Mouse (Mus musculus): ENCODE data around the gene Tom1. TPM values are rescaled to one million over a fixed set of nuclear protein-coding genes. Genes with fewer than 3 reads are reported as not detected.

The Tom1 gene
- total RNA-seq, 2 experiments from 2014 or later: 45.9 to 49.7 TPM

- intact Hi-C loops (cut with DNase I): no loop called here
- no peak for TF ChIP-seq CTCF (IDR thresholded peaks at IDR 0.05)
- DNase-seq: no peak
- Histone ChIP-seq H3K27ac (no peak overlapping the region), H3K4me3 (no peak overlapping the region)
Measured at GRCm38 (mm10) chr8:75082181-75082805, 48.8 kb downstream of the Tom1 start.

GRCm38 (mm10) chr8:75083846-75084245, 50.3 kb downstream of the Tom1 start:
- peak overlapping the region; percentile 56 for H3K4me3 ChIP-seq
- H3K27ac ChIP-seq: peak overlapping the region; percentile 77
- intact Hi-C loops (cut with DNase I): no loop called here
- peak; percentile 97 for DNase-seq
- no peak for TF ChIP-seq CTCF (IDR thresholded peaks at IDR 0.05)

- DNase-seq: no peak
- H3K4me3 ChIP-seq: peak overlapping the region; percentile 9; the same call in 1 of the 2 replicates
- TF ChIP-seq CTCF (IDR thresholded peaks at IDR 0.05): no peak
- H3K27ac ChIP-seq: peak overlapping the region; percentile 77
- intact Hi-C loops (cut with DNase I): no loop called here
Measured at GRCm38 (mm10) chr8:75084382-75085064, 51.0 kb downstream of the Tom1 start.

- TF ChIP-seq CTCF (IDR thresholded peaks at IDR 0.05): no peak
- intact Hi-C loops (cut with DNase I): no loop called here
- Histone ChIP-seq H3K4me3 (no peak overlapping the region), H3K27ac (peak overlapping the region; percentile 77)
- DNase-seq: no peak
Measured at GRCm38 (mm10) chr8:75086002-75086401, 52.5 kb downstream of the Tom1 start.

- intact Hi-C loops (cut with DNase I): no loop called here
- Histone ChIP-seq H3K27ac (no peak overlapping the region), H3K4me3 (no peak overlapping the region)
- no peak for TF ChIP-seq CTCF (IDR thresholded peaks at IDR 0.05)
- DNase-seq: no peak
Measured at GRCm38 (mm10) chr8:75087127-75087526, 53.6 kb downstream of the Tom1 start.

- DNase-seq: peak; percentile 70
- no peak for TF ChIP-seq CTCF (IDR thresholded peaks at IDR 0.05)
- H3K27ac ChIP-seq: peak overlapping the region; percentile 82
- peak overlapping the region; percentile 51 for H3K4me3 ChIP-seq
- intact Hi-C loops (cut with DNase I): no loop called here
Measured at GRCm38 (mm10) chr8:75088989-75089881, 55.7 kb downstream of the Tom1 start.

GRCm38 (mm10) chr8:75090781-75091365, 57.4 kb downstream of the Tom1 start:
- no peak overlapping the region for H3K4me3 ChIP-seq
- intact Hi-C loops (cut with DNase I): loop anchor here (5.0 kb wide), 1 partner anchor 54 kb away; no protein-coding TSS in a partner anchor
- H3K27ac ChIP-seq: no peak overlapping the region
- DNase-seq: no peak
- no peak for TF ChIP-seq CTCF (IDR thresholded peaks at IDR 0.05)

GRCm38 (mm10) chr8:75093399-75094156, 60.1 kb downstream of the Tom1 start, which contains the start of gene Hmox1:
Gene Hmox1, plus strand, starts transcription at chr8:75093621.
- TF ChIP-seq CTCF (IDR thresholded peaks at IDR 0.05): peak; percentile 15; the same call in 1 of the 2 replicates
- peak; percentile 97 for DNase-seq
- intact Hi-C loops (cut with DNase I): loop anchor here (5.0 kb wide), 1 partner anchor 56 kb away; no protein-coding TSS in a partner anchor
- peak within 1 kb of the TSS; percentile 92 for H3K27ac ChIP-seq
- peak within 1 kb of the TSS; percentile 92 for H3K4me3 ChIP-seq

GRCm38 (mm10) chr8:75102956-75103355, 69.5 kb downstream of the Tom1 start:
- intact Hi-C loops (cut with DNase I): no loop called here
- no peak for TF ChIP-seq CTCF (IDR thresholded peaks at IDR 0.05)
- H3K27ac ChIP-seq: no peak overlapping the region
- no peak overlapping the region for H3K4me3 ChIP-seq
- no peak for DNase-seq

GRCm38 (mm10) chr8:75103376-75103878, 69.9 kb downstream of the Tom1 start:
- DNase-seq: no peak
- intact Hi-C loops (cut with DNase I): no loop called here
- no peak overlapping the region for H3K27ac ChIP-seq
- H3K4me3 ChIP-seq: no peak overlapping the region
- no peak for TF ChIP-seq CTCF (IDR thresholded peaks at IDR 0.05)

- TF ChIP-seq CTCF (IDR thresholded peaks at IDR 0.05): peak; percentile 93
- peak; percentile 86 for DNase-seq
- Histone ChIP-seq H3K4me3 (peak overlapping the region; percentile 79), H3K27ac (peak overlapping the region; percentile 91)
- intact Hi-C loops (cut with DNase I): loop anchor here (1.0 to 5.0 kb wide), 3 partner anchors 37 to 114 kb away; partner anchors contain the start of gene Tom1
Measured at GRCm38 (mm10) chr8:75108527-75109235, 75.2 kb downstream of the Tom1 start.
